In genomic region chr5:117414611-117415010, GRCm38 (mm10) we compare ENCODE assay signal across 8 mouse cellular contexts. TPM values are rescaled to one million over a fixed set of nuclear protein-coding genes. Genes with fewer than 3 reads are reported as not detected.
DNase-seq lines count a peak whose midpoint lies in the region; ATAC-seq and TF ChIP-seq lines count a peak whose summit lies in the region.

No protein-coding gene starts in this region.

- H3K4me2 ChIP-seq in lung, embryonic 15.5 days = peak overlapping the region; percentile 84
- H3K4me2 ChIP-seq in intestine, postnatal 0 days (replicated peaks; ENCODE audit: low read depth) = peak overlapping the region; percentile 96
- H3K4me2 ChIP-seq in neural tube, embryonic 15.5 days = peak overlapping the region; percentile 81

- peaks cover 8% of the 10 kb centered on the region for H3K4me1 ChIP-seq in lung, embryonic 15.5 days
- H3K4me1 ChIP-seq in intestine, postnatal 0 days (replicated peaks; ENCODE audit: control insufficient read depth, insufficient read depth, low read length) = no peaks in the 10 kb centered on the region
- H3K4me1 ChIP-seq in neural tube, embryonic 15.5 days = peaks cover 27% of the 10 kb centered on the region

- H3K27ac ChIP-seq in lung, embryonic 15.5 days = no peak overlapping the region
- no peak overlapping the region for H3K27ac ChIP-seq in intestine, postnatal 0 days (ENCODE audit: low read depth, low read length)
- H3K27ac ChIP-seq in neural tube, embryonic 15.5 days (replicated peaks) = peak overlapping the region; percentile 99

- no peak for TF ChIP-seq CTCF in intestine, postnatal 0 days (IDR thresholded peaks at IDR 0.05; ENCODE audit: low read depth)

- ATAC-seq in lung, embryonic 15.5 days (ENCODE audit: borderline replicate concordance, extremely low read depth, low FRiP score, low TSS enrichment) = no peak
- no peak for ATAC-seq in intestine, postnatal 0 days
- ATAC-seq in neural tube, embryonic 15.5 days (ENCODE audit: low FRiP score) = peak; percentile 40
- ATAC-seq in erythroblast, adult 5-6 weeks (replicated peaks; ENCODE audit: low FRiP score, poor library complexity, severe bottlenecking) = no peak

- WGBS in lung, embryonic 15.5 days = 2% methylated on average over 10 of the region's 10 CpGs
- WGBS in intestine, postnatal 0 days = 4% methylated on average over 10 of the region's 10 CpGs
- 2% methylated on average over 10 of the region's 10 CpGs for WGBS in neural tube, embryonic 15.5 days

- H3K9ac ChIP-seq in lung, embryonic 15.5 days = no peak overlapping the region
- no peak overlapping the region for H3K9ac ChIP-seq in intestine, postnatal 0 days (ENCODE audit: low read depth, low read length)
- peak overlapping the region; percentile 89 for H3K9ac ChIP-seq in neural tube, embryonic 15.5 days (replicated peaks)

- peak; percentile 40 for DNase-seq in cerebellum, adult 11 months
- DNase-seq in cerebellum, adult 9-10 months = no peak
- DNase-seq in lung, postnatal 10 days = no peak
- DNase-seq in urinary bladder, postnatal 4 days (ENCODE audit: low spot score in 2 of 2) = no peak

- H3K9me3 ChIP-seq in lung, embryonic 15.5 days = no peaks in the 10 kb centered on the region
- H3K9me3 ChIP-seq in intestine, postnatal 0 days (ENCODE audit: control insufficient read depth) = no peaks in the 10 kb centered on the region
- H3K9me3 ChIP-seq in neural tube, embryonic 15.5 days (replicated peaks) = no peaks in the 10 kb centered on the region

- peaks cover 53% of the 10 kb centered on the region for H3K27me3 ChIP-seq in lung, embryonic 15.5 days
- H3K27me3 ChIP-seq in intestine, postnatal 0 days (replicated peaks; ENCODE audit: control insufficient read depth, insufficient read depth, low read length) = peaks cover 27% of the 10 kb centered on the region
- H3K27me3 ChIP-seq in neural tube, embryonic 15.5 days (replicated peaks) = no peaks in the 10 kb centered on the region

- peak overlapping the region; percentile 57 for H3K4me3 ChIP-seq in lung, embryonic 15.5 days
- H3K4me3 ChIP-seq in intestine, postnatal 0 days (ENCODE audit: low read depth, low read length) = no peak overlapping the region
- peak overlapping the region; percentile 69 for H3K4me3 ChIP-seq in neural tube, embryonic 15.5 days (replicated peaks)

- no peaks in the 10 kb centered on the region for H3K36me3 ChIP-seq in lung, embryonic 15.5 days
- no peaks in the 10 kb centered on the region for H3K36me3 ChIP-seq in intestine, postnatal 0 days (ENCODE audit: control insufficient read depth, insufficient read depth)
- no peaks in the 10 kb centered on the region for H3K36me3 ChIP-seq in neural tube, embryonic 15.5 days

RNA-seq across cellular contexts. Expression of gene Ksr2, which starts 0.8 kb away (rescaled TPM):
- polyA plus RNA-seq in lung, embryonic 15.5 days (2015; fragmentation: Nextera tagmentation; extraction: Ambion mirVana) = 0.34 and 0.58 TPM in 2 replicates
- polyA plus RNA-seq in intestine, postnatal 0 days (2015; fragmentation: Nextera tagmentation; extraction: Ambion mirVana) = 0.12 and 0.24 TPM in 2 replicates
- 6.4 and 7.4 TPM in 2 replicates for polyA plus RNA-seq in neural tube, embryonic 15.5 days (2015; fragmentation: Nextera tagmentation; extraction: Ambion mirVana)
- total RNA-seq in erythroblast, adult 5-6 weeks (2015; ENCODE audit: low replicate concordance) = 0.21 TPM in 1 of 2 replicates, not detected in the other
- under 0.01 TPM in 1 of 2 replicates, not detected in the other for total RNA-seq in erythroblast, adult 5-6 weeks (2017; ENCODE audit: low replicate concordance)

RNA-seq across cellular contexts. Expression of gene Rfc5, which starts 25.8 kb away (rescaled TPM):
- 128 and 130 TPM in 2 replicates for polyA plus RNA-seq in lung, embryonic 15.5 days (2015; fragmentation: Nextera tagmentation; extraction: Ambion mirVana)
- polyA plus RNA-seq in intestine, postnatal 0 days (2015; fragmentation: Nextera tagmentation; extraction: Ambion mirVana) = 29.1 and 29.9 TPM in 2 replicates
- 24.8 and 41.8 TPM in 2 replicates for polyA plus RNA-seq in neural tube, embryonic 15.5 days (2015; fragmentation: Nextera tagmentation; extraction: Ambion mirVana)
- 10.7 and 21.7 TPM in 2 replicates for total RNA-seq in erythroblast, adult 5-6 weeks (2015; ENCODE audit: low replicate concordance)
- total RNA-seq in erythroblast, adult 5-6 weeks (2017; ENCODE audit: low replicate concordance) = 12.1 and 15.8 TPM in 2 replicates

RNA-seq across cellular contexts. Expression of gene Wsb2, which starts 57.5 kb away (rescaled TPM):
- 68.3 and 69.8 TPM in 2 replicates for polyA plus RNA-seq in lung, embryonic 15.5 days (2015; fragmentation: Nextera tagmentation; extraction: Ambion mirVana)
- polyA plus RNA-seq in intestine, postnatal 0 days (2015; fragmentation: Nextera tagmentation; extraction: Ambion mirVana) = 125 and 130 TPM in 2 replicates
- 255 and 299 TPM in 2 replicates for polyA plus RNA-seq in neural tube, embryonic 15.5 days (2015; fragmentation: Nextera tagmentation; extraction: Ambion mirVana)
- total RNA-seq in erythroblast, adult 5-6 weeks (2015; ENCODE audit: low replicate concordance) = 2.9 and 5.6 TPM in 2 replicates
- 3.1 and 4.2 TPM in 2 replicates for total RNA-seq in erythroblast, adult 5-6 weeks (2017; ENCODE audit: low replicate concordance)
